Mouse (Mus musculus) CH12.LX (cell line): ENCODE data around the gene Gstt2.

Source experiments
- CHD2 ChIP-seq: IDR thresholded peaks from 2 replicates; pipeline ENCODE4 v1.6.1; 2011; ENCODE audit warnings: low read length, improper control_type of control experiment
- CTCF ChIP-seq, 2 experiments: IDR thresholded peaks in 1 of 2; conservative IDR thresholded peaks in 1 of 2; 2 replicates each; pipeline ENCODE4 v1.5.1; 2011 to 2012; ENCODE audit warnings: low read depth in 2 of 2, low read length in 2 of 2, improper control_type of control experiment in 1 of 2, inconsistent platforms in 1 of 2, mild to moderate bottlenecking in 1 of 2, moderate library complexity in 1 of 2
- E2F4 ChIP-seq: IDR thresholded peaks from 2 replicates; pipeline ENCODE4 v1.6.1; 2011; ENCODE audit warnings: low read depth, low read length, improper control_type of control experiment; ENCODE audit not compliant: insufficient replicate concordance
- GABPA ChIP-seq: IDR thresholded peaks from 2 replicates; pipeline ENCODE4 v1.6.1; 2012; ENCODE audit warnings: low read depth, low read length, improper control_type of control experiment, inconsistent platforms; ENCODE audit not compliant: insufficient replicate concordance
- MAX ChIP-seq: IDR thresholded peaks from 2 replicates; pipeline ENCODE4 v1.6.1; 2011; ENCODE audit warnings: low read length, improper control_type of control experiment
- POLR2A ChIP-seq: IDR thresholded peaks from 2 replicates; pipeline ENCODE4 v1.6.1; 2011; ENCODE audit warnings: low read depth, mild to moderate bottlenecking, improper control_type of control experiment, low read length
- SMC3 ChIP-seq: IDR thresholded peaks from 2 replicates; pipeline ENCODE4 v1.6.1; 2011; ENCODE audit warnings: low read depth, low read length, improper control_type of control experiment

DNA sequence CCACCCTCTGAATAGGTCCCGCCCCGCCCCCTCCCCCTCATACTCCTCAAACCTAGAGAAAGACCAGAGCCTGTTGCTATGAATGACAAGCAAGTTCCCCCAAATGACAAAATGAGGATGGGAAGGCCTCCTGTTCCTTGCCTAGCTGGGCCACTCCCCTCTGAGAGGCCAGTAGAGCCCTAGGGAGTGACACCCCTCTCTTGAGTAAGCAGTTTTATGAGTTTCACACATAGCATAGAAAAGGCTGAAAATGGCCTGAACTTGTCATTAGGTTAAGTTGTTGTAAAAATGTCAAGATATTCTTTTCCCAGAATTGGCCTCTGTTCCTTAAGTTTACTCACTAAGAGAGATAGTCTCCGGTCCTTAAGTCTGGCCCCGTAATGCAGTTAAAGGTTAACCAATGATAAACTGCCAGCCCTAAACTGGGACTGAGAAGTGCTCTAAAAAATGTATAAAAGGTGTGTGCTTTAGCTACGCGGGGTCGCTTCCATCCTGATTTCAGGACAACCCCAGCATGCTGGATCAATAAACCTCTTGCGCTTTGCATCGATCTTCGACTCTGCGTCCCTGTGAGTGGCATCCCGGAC is 15.4 kb upstream of the Gstt2 start:
- TF ChIP-seq CHD2 (no peak), GABPA (no peak), SMC3 (no peak), CTCF (conservative IDR thresholded peaks at IDR 0.05 in 1 of 2, IDR thresholded peaks at IDR 0.05 in 1 of 2; ENCODE audit: low read depth in 2 of 2, low read length in 2 of 2) (no peak), POLR2A (no peak), E2F4 (no peak), MAX (no peak)
